Mouse (Mus musculus): ENCODE data around the gene Atp12a. TPM values are rescaled to one million over a fixed set of nuclear protein-coding genes. Genes with fewer than 3 reads are reported as not detected.

The Atp12a gene
- 0.25 TPM in 1 of 2 replicates, not detected in the other for polyA plus RNA-seq (2012; rRNA removed)

DNA sequence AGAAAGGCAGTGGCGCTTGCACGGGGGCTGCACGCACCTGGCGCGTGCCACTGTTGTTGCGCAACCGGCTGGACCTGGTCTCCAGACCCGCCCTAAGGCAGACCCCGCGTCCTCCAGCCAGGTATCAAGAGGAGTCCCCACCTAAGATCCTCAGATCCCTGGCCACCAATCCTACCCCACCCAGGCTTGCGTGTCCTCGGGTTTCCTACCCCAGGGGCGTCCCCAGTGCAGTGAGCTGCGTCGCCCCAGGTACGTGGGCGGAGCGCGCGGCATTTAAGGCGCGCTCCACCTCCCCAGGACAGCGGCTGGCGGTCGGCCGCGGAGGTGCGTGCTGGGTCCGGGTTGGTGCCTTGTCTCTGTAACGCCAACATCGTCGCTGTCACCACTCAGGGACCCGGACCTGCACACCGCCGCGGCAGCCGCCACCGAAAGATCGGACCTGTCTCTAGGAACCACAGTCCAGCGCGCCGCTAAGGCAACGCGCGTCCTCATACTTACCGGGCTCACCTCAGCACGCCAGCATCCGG, at the start of gene Atp12a:
Atp12a (plus strand) TSS at position 358 of the 527 bp plus-strand sequence.

GRCm38 (mm10) chr14:56402311-56403071, 37.6 kb downstream of the Atp12a start, which contains the start of gene Rnf17:
TSS of gene Rnf17 (plus strand) at chr14:56402581.

Other genes starting within 250 kb of the Atp12a start
- not detected in 2 replicates for gene Gzme, start 244.4 kb upstream of the Atp12a start, polyA plus RNA-seq (2012; rRNA removed)
- gene Gzmd, start 232.5 kb upstream of the Atp12a start, polyA plus RNA-seq (2012; rRNA removed): not detected in 2 replicates
- not detected in 2 replicates for gene Gzmg, start 205.5 kb upstream of the Atp12a start, polyA plus RNA-seq (2012; rRNA removed)
- gene Gzmn, start 190.5 kb upstream of the Atp12a start, polyA plus RNA-seq (2012; rRNA removed): not detected in 2 replicates
- not detected in 2 replicates for gene Gzmf, start 153.7 kb upstream of the Atp12a start, polyA plus RNA-seq (2012; rRNA removed)
- gene Gzmc, start 130.4 kb upstream of the Atp12a start, polyA plus RNA-seq (2012; rRNA removed): not detected in 2 replicates
- 0.08 and 0.09 TPM in 2 replicates for gene Gzmb, start 102.8 kb upstream of the Atp12a start, polyA plus RNA-seq (2012; rRNA removed)
- not detected in 2 replicates for gene Rnf17, start 37.5 kb downstream of the Atp12a start, polyA plus RNA-seq (2012; rRNA removed)
- 0.14 and 0.57 TPM in 2 replicates for gene Cenpj, start 210.4 kb downstream of the Atp12a start, polyA plus RNA-seq (2012; rRNA removed)
- gene Parp4, start 210.6 kb downstream of the Atp12a start, polyA plus RNA-seq (2012; rRNA removed): 1.1 and 1.7 TPM in 2 replicates